Mouse (Mus musculus) hindbrain, postnatal 0 days (tissue): Measurements from ENCODE around the gene Lgi4. TPM values are rescaled to one million over a fixed set of nuclear protein-coding genes. Genes with fewer than 3 reads are reported as not detected.

ENCODE experiments used
- ATAC-seq: fragments of 200-750 bp; cut with Nextera tagmentation; 2 replicates; pipeline ENCODE4 v1.8.0; 2017; ENCODE audit warnings: mild to moderate bottlenecking, moderate TSS enrichment, moderate library complexity
- DNase-seq: peaks from one replicate; pipeline ENCODE4 v3.0.0-alpha.2; 2015; ENCODE audit warnings: low spot score
- H3K27ac ChIP-seq: fragments of 300-500 bp; sonication (generic); 2 replicates; pipeline ENCODE4 v1.5.1; 2014; ENCODE audit warnings: mild to moderate bottlenecking
- H3K27me3 ChIP-seq: fragments of 300-500 bp; sonication (generic); 2 replicates; pipeline ENCODE4 v1.6.1; 2014; ENCODE audit warnings: low read length, mixed read lengths; ENCODE audit not compliant: insufficient read depth
- H3K36me3 ChIP-seq: fragments of 300-500 bp; sonication (generic); 2 replicates; pipeline ENCODE4 v1.6.1; 2014; ENCODE audit warnings: low read length, mixed read lengths; ENCODE audit not compliant: insufficient read depth
- H3K4me1 ChIP-seq: fragments of 300-500 bp; sonication (generic); 2 replicates; pipeline ENCODE4 v1.6.1; 2014; ENCODE audit warnings: antibody characterized with exemption, low read length, mixed read lengths; ENCODE audit not compliant: insufficient read depth
- H3K4me2 ChIP-seq: fragments of 300-500 bp; sonication (generic); 2 replicates; pipeline ENCODE4 v1.6.1; 2014; ENCODE audit warnings: low read depth, mild to moderate bottlenecking, low read length, moderate library complexity, mixed read lengths
- H3K4me3 ChIP-seq: fragments of 300-500 bp; sonication (generic); 2 replicates; pipeline ENCODE4 v1.5.1; 2014; ENCODE audit warnings: low read length
- H3K9ac ChIP-seq: fragments of 300-500 bp; sonication (generic); replicated peaks from 2 replicates; pipeline ENCODE4 v1.6.1; 2014; ENCODE audit warnings: mild to moderate bottlenecking, low read length, moderate library complexity, mixed read lengths
- H3K9me3 ChIP-seq: fragments of 300-500 bp; sonication (generic); 2 replicates; pipeline ENCODE4 v1.6.1; 2016; ENCODE audit warnings: low read length, mixed read lengths
- CTCF ChIP-seq: IDR thresholded peaks from 2 replicates; pipeline ENCODE4 v1.5.1; 2016; ENCODE audit warnings: antibody characterized with exemption, control low read depth, low read depth
- WGBS: fragments of 180-500 bp; shearing (Covaris S2); extraction: QIAGEN DNeasy Blood & Tissue Kit; methylation state at CpG from one replicate; pipeline ENCODE4 v1.1.7; 2014; 5-methylcytosine and 5-hydroxymethylcytosine counted together
- polyA plus RNA-seq: library from polyadenylated mRNA; unstranded; fragments of >200 nt; fragmentation: Nextera tagmentation; extraction: Ambion mirVana; gene quantifications from 2 replicates; pipeline ENCODE4 v1.2.1, GENCODE M21; 2015
- total RNA-seq: library from RNA; depleted of rRNA; stranded (reverse); fragments of >200 nt; gene quantifications from 2 replicates; pipeline ENCODE4 v1.2.3, GENCODE M21; 2014

Gene Lgi4
- total and polyA plus RNA-seq, 2 experiments from 2014 or later = 1.3 to 5.9 TPM

GRCm38 (mm10) chr7:31051321-31052021 is 7.7 kb upstream of the Lgi4 start, which contains the start of gene Fxyd7:
TSS of gene Fxyd7 (minus strand) at chr7:31051467.
- Histone ChIP-seq H3K27ac (peak within 1 kb of the TSS; percentile 56; the same call in 1 of the 2 replicates), H3K9me3 (no peaks in the 10 kb centered on the region), H3K36me3 (no peaks in the 10 kb centered on the region), H3K4me1 (peaks cover 22% of the 10 kb centered on the region; the same call in 1 of the 2 replicates), H3K9ac (peak within 1 kb of the TSS; percentile 56), H3K4me2 (peak within 1 kb of the TSS; percentile 60), H3K4me3 (peak within 1 kb of the TSS; percentile 46), H3K27me3 (peaks cover 14% of the 10 kb centered on the region; the same call in 1 of the 2 replicates)
- DNase-seq = peak; percentile 77
- TF ChIP-seq CTCF = no peak
- ATAC-seq = peak; percentile 38
- WGBS = 2% methylated on average over 26 of the region's 28 CpGs

GRCm38 (mm10) chr7:31052251-31052635 is 6.9 kb upstream of the Lgi4 start:
- peaks cover 22% of the 10 kb centered on the region; the same call in 1 of the 2 replicates for H3K4me1 ChIP-seq

GRCm38 (mm10) chr7:31052636-31053434 is 6.3 kb upstream of the Lgi4 start:
- H3K27ac ChIP-seq = peak overlapping the region; percentile 15; the same call in 1 of the 2 replicates
- H3K4me1 ChIP-seq = peaks cover 22% of the 10 kb centered on the region; the same call in 1 of the 2 replicates
- no peaks in the 10 kb centered on the region for H3K9me3 ChIP-seq
- 2% methylated on average over 34 of the region's 34 CpGs for WGBS
- H3K9ac ChIP-seq = peak overlapping the region; percentile 33
- peaks cover 11% of the 10 kb centered on the region; the same call in 1 of the 2 replicates for H3K27me3 ChIP-seq
- DNase-seq (peak; percentile 75), ATAC-seq (peak; percentile 27; the same call in 1 of the 2 replicates)
- TF ChIP-seq CTCF = peak; percentile 49
- H3K36me3 ChIP-seq = no peaks in the 10 kb centered on the region
- H3K4me2 ChIP-seq = peak overlapping the region; percentile 60
- peak overlapping the region; percentile 11 for H3K4me3 ChIP-seq

More at GRCm38 (mm10) chr7:31052251-31052635, 6.9 kb upstream of the Lgi4 start:
- H3K9me3 ChIP-seq = no peaks in the 10 kb centered on the region
- 3% methylated on average over 22 of the region's 22 CpGs for WGBS
- H3K27me3 ChIP-seq = peaks cover 11% of the 10 kb centered on the region; the same call in 1 of the 2 replicates
- H3K36me3 ChIP-seq = no peaks in the 10 kb centered on the region
- no peak overlapping the region for H3K9ac ChIP-seq
- H3K27ac ChIP-seq = no peak overlapping the region
- TF ChIP-seq CTCF = no peak
- DNase-seq (no peak), ATAC-seq (no peak)
- peak overlapping the region; percentile 60 for H3K4me2 ChIP-seq
- peak overlapping the region; percentile 11 for H3K4me3 ChIP-seq

- H3K9me3 ChIP-seq = no peaks in the 10 kb centered on the region
- H3K27me3 ChIP-seq = peaks cover 11% of the 10 kb centered on the region; the same call in 1 of the 2 replicates
- H3K4me1 ChIP-seq = peaks cover 22% of the 10 kb centered on the region; the same call in 1 of the 2 replicates
- H3K36me3 ChIP-seq = no peaks in the 10 kb centered on the region
- H3K4me3 ChIP-seq = no peak overlapping the region
- no peak for TF ChIP-seq CTCF
- no peak overlapping the region for H3K9ac ChIP-seq
- DNase-seq (no peak), ATAC-seq (no peak)
- 29% methylated on average over 10 of the region's 10 CpGs for WGBS
- no peak overlapping the region for H3K4me2 ChIP-seq
- H3K27ac ChIP-seq = no peak overlapping the region
Measured at GRCm38 (mm10) chr7:31053882-31054447, 5.2 kb upstream of the Lgi4 start.

GRCm38 (mm10) chr7:31054661-31055320 is 4.4 kb upstream of the Lgi4 start:
- TF ChIP-seq CTCF = no peak
- H3K9ac ChIP-seq = no peak overlapping the region
- peak overlapping the region; percentile 35; the same call in 1 of the 2 replicates for H3K4me2 ChIP-seq
- no peak for DNase-seq
- no peak overlapping the region for H3K4me3 ChIP-seq
- no peak for ATAC-seq
- peaks cover 11% of the 10 kb centered on the region; the same call in 1 of the 2 replicates for H3K27me3 ChIP-seq
- H3K27ac ChIP-seq = 0 out of 2 replicates have a peak overlapping the region, but pooled peaks have one; percentile 4
- 41% methylated on average over 11 of the region's 11 CpGs for WGBS
- H3K9me3 ChIP-seq = no peaks in the 10 kb centered on the region
- H3K36me3 ChIP-seq = no peaks in the 10 kb centered on the region
- H3K4me1 ChIP-seq = peaks cover 20% of the 10 kb centered on the region; the same call in 1 of the 2 replicates
